ENCODE assay signal across 30 mouse cellular contexts in the genomic region with DNA sequence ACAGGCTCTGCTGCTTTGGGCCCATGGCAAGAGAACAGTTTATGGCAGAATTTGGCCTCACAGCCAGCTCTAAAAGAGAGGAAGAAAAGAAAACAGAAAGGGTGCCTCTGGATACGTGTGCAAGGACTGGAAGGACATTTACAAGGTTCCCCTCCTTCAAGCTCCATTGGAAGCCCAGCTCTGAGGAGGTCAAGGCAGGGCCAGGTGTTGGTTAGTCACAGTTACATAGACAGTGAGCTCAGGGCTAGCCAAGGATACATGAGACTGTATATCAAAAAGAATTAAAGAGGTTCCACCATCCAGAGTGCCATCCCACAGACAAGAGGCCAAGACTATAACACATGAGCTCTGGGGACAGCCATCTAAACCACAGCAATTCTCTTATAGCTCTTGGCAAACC.
"Had no signal": no experiment of that assay in that cellular context is flagged by ENCODE, and none has a peak within 500 bp of the region (broad histone marks: within the 10 kb centered on the region; RNA-seq: fewer than 3 reads in every experiment).

No protein-coding gene starts in this region.

- DNase-seq: heart, postnatal 10 days; heart, postnatal 14 days; heart, postnatal 36 days; heart, postnatal 4 days; kidney, adult 11 months; kidney, adult 18-20 months; kidney, adult 2 months; kidney, adult 8-10 months; kidney, adult 9 months; kidney, postnatal 10 days; kidney, postnatal 14 days; kidney, postnatal 25 days; kidney, postnatal 36 days; kidney, postnatal 4 days; layer of hippocampus, adult 9-11 months; layer of hippocampus, postnatal 36 days had no signal

- H3K36me3 ChIP-seq: heart, embryonic 12.5 days; heart, embryonic 13.5 days; heart, embryonic 15.5 days; hindbrain, embryonic 10.5 days; hindbrain, embryonic 12.5 days; hindbrain, embryonic 13.5 days; hindbrain, embryonic 15.5 days; intestine, embryonic 15.5 days; kidney, embryonic 15.5 days had no signal

- H3K4me1 ChIP-seq: heart, embryonic 12.5 days; heart, embryonic 13.5 days; heart, embryonic 15.5 days; hindbrain, embryonic 13.5 days; hindbrain, embryonic 15.5 days; intestine, embryonic 15.5 days; kidney, embryonic 15.5 days had no signal

- H3K4me3 ChIP-seq: heart, embryonic 12.5 days; heart, embryonic 13.5 days; heart, embryonic 15.5 days; hindbrain, embryonic 10.5 days; hindbrain, embryonic 12.5 days; hindbrain, embryonic 13.5 days; hindbrain, embryonic 15.5 days; intestine, embryonic 15.5 days; kidney, embryonic 15.5 days; layer of hippocampus, adult 2 months; left cerebral cortex, adult 2 months had no signal

- H3K27me3 ChIP-seq: heart, embryonic 12.5 days; heart, embryonic 13.5 days; heart, embryonic 15.5 days; intestine, embryonic 15.5 days had no signal

- H3K27ac ChIP-seq: heart, embryonic 13.5 days; heart, embryonic 15.5 days; hindbrain, embryonic 10.5 days; hindbrain, embryonic 12.5 days; hindbrain, embryonic 13.5 days; hindbrain, embryonic 14.5 days; hindbrain, embryonic 15.5 days; hindbrain, postnatal 0 days; intestine, embryonic 15.5 days; kidney, embryonic 15.5 days; kidney, postnatal 0 days; layer of hippocampus, adult 2 months; left cerebral cortex, adult 2 months had no signal
